Mouse (Mus musculus) lung, postnatal 14 days (tissue): ENCODE results near the gene Maml2.

Experiments used
- DNase-seq: peaks from one replicate; pipeline ENCODE4 v3.0.0; 2021

The Maml2 gene

GRCm38 (mm10) chr9:13311094-13311493 is 13.3 kb downstream of the Maml2 start:
- DNase-seq: no peak

- no peak for DNase-seq
Observed at GRCm38 (mm10) chr9:13313923-13314322, 16.2 kb downstream of the Maml2 start.

GRCm38 (mm10) chr9:13314577-13315004 is 16.8 kb downstream of the Maml2 start:
- DNase-seq: no peak

- no peak for DNase-seq
Observed at GRCm38 (mm10) chr9:13315393-13315792, 17.6 kb downstream of the Maml2 start.

GRCm38 (mm10) chr9:13319566-13319965 is 21.8 kb downstream of the Maml2 start:
- DNase-seq: no peak

- DNase-seq: no peak
Observed at GRCm38 (mm10) chr9:13320800-13321364, 23.1 kb downstream of the Maml2 start.

GRCm38 (mm10) chr9:13323074-13323473 is 25.3 kb downstream of the Maml2 start:
- DNase-seq: no peak

- no peak for DNase-seq
Observed at GRCm38 (mm10) chr9:13323612-13324011, 25.9 kb downstream of the Maml2 start.

- DNase-seq: no peak
Observed at GRCm38 (mm10) chr9:13414230-13414766, 116.5 kb downstream of the Maml2 start.

- DNase-seq: peak; percentile 81
Observed at GRCm38 (mm10) chr9:13425031-13425940, 127.5 kb downstream of the Maml2 start.

- DNase-seq: no peak
Observed at GRCm38 (mm10) chr9:13429477-13430125, 131.8 kb downstream of the Maml2 start.

- DNase-seq: peak; percentile 22
Observed at GRCm38 (mm10) chr9:13430302-13430701, 132.5 kb downstream of the Maml2 start.

GRCm38 (mm10) chr9:13430744-13431143 is 133.0 kb downstream of the Maml2 start:
- DNase-seq: no peak

GRCm38 (mm10) chr9:13431646-13432045 is 133.9 kb downstream of the Maml2 start:
- DNase-seq: no peak

- DNase-seq: no peak
Observed at GRCm38 (mm10) chr9:13433501-13434090, 135.8 kb downstream of the Maml2 start.

GRCm38 (mm10) chr9:13440911-13441310 is 143.2 kb downstream of the Maml2 start:
- no peak for DNase-seq

GRCm38 (mm10) chr9:13442012-13442735 is 144.4 kb downstream of the Maml2 start:
- DNase-seq: no peak

- no peak for DNase-seq
Observed at GRCm38 (mm10) chr9:13443484-13444211, 145.9 kb downstream of the Maml2 start.

GRCm38 (mm10) chr9:13446236-13446635 is 148.5 kb downstream of the Maml2 start:
- no peak for DNase-seq

GRCm38 (mm10) chr9:13446703-13447285 is 149.0 kb downstream of the Maml2 start, which contains the start of gene Gm17571:
TSS of gene Gm17571 (minus strand) at chr9:13446753.
- DNase-seq: no peak

GRCm38 (mm10) chr9:13448716-13449115 is 151.0 kb downstream of the Maml2 start:
- no peak for DNase-seq
